16 mouse cellular contexts compared by ENCODE assay signal in the genomic region with DNA sequence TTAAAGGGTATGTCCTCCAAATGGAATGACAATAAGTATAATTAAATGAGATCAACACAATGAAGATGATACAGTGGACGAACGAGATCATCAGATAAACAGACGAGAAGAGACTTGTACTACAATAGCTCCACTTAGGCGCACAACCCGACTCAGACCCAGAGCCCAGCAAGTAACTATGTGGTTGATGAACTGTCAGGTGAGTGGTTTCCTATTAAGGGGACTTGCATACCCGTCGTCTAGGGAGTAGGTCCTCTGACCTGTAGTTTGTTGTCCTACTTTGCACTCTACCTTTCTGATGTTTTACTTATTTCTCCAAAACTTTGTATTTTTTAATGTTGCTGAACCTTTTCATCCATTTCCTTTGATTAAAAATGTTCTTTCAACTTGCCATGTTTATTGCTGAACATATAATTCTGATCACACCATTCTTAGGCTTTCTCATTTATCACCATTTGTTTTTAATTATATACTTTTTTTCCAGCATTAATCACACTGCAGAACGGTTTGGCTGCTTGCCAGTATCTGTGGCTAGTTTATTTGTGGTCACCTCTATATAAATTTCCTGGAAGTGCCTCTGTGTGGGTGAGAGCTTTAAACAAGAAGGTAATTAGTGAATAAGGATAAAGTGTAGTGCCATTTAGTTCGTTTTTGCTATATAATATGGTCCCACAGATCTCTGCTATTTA. TPM values are rescaled to one million over a fixed set of nuclear protein-coding genes. Genes with fewer than 3 reads are reported as not detected.
DNase-seq lines count a peak whose midpoint lies in the region; ATAC-seq and TF ChIP-seq lines count a peak whose summit lies in the region.
"Had no signal": no experiment of that assay in that cellular context is flagged by ENCODE, and none has a peak within 500 bp of the region (broad histone marks: within the 10 kb centered on the region; RNA-seq: fewer than 3 reads in every experiment).

No protein-coding gene starts in this region.

- DNase-seq in cerebellum, postnatal 10 days = peak; percentile 39 to 51
- DNase-seq in cerebellum, adult 18-20 months = no peak
- peak; percentile 10 for DNase-seq in kidney, adult 2 months
- no peak for DNase-seq in kidney, adult 11 months
- peak; percentile 33 for DNase-seq in lung, postnatal 14 days
- DNase-seq in lung, postnatal 4 days = no peak
- DNase-seq in adrenal gland, adult 2 months = no peak
- DNase-seq: adrenal gland, postnatal 25 days; cerebellum, postnatal 36 days; thymus, postnatal 25 days had no signal

- no peak overlapping the region for H3K9ac ChIP-seq in limb, embryonic 12.5 days (replicated peaks)
- H3K9ac ChIP-seq: embryonic facial prominence, embryonic 13.5 days; limb, embryonic 13.5 days; neural tube, embryonic 15.5 days; stomach, embryonic 15.5 days had no signal

- H3K4me1 ChIP-seq in kidney, adult 2 months (ENCODE audit: control insufficient read depth, insufficient read depth, low read length) = no peaks in the 10 kb centered on the region
- H3K4me1 ChIP-seq in limb, embryonic 12.5 days (replicated peaks) = peaks cover 18% of the 10 kb centered on the region
- H3K4me1 ChIP-seq: embryonic facial prominence, embryonic 13.5 days; heart, embryonic 10.5 days; stomach, embryonic 15.5 days had no signal

- no peak overlapping the region for H3K4me2 ChIP-seq in limb, embryonic 12.5 days
- H3K4me2 ChIP-seq: embryonic facial prominence, embryonic 13.5 days; limb, embryonic 13.5 days; neural tube, embryonic 15.5 days; stomach, embryonic 15.5 days had no signal

- H3K36me3 ChIP-seq in kidney, adult 2 months (ENCODE audit: control insufficient read depth, insufficient read depth, low read length) = no peaks in the 10 kb centered on the region
- H3K36me3 ChIP-seq in limb, embryonic 12.5 days = no peaks in the 10 kb centered on the region; the same call in 1 of the 2 replicates
- H3K36me3 ChIP-seq: heart, embryonic 10.5 days; limb, embryonic 13.5 days; neural tube, embryonic 15.5 days; stomach, embryonic 15.5 days had no signal

- ATAC-seq in limb, embryonic 12.5 days (ENCODE audit: insufficient number of reproducible peaks, insufficient read depth, low FRiP score, low TSS enrichment, low read depth) = peak; percentile 81

- no peak overlapping the region for H3K4me3 ChIP-seq in kidney, adult 2 months (ENCODE audit: insufficient read depth, low read depth, low read length)
- H3K4me3 ChIP-seq in limb, embryonic 12.5 days (replicated peaks) = no peak overlapping the region
- H3K4me3 ChIP-seq: embryonic facial prominence, embryonic 13.5 days; heart, embryonic 10.5 days; limb, embryonic 13.5 days; neural tube, embryonic 15.5 days; stomach, embryonic 15.5 days had no signal

- H3K27me3 ChIP-seq in kidney, adult 2 months (replicated peaks; ENCODE audit: control insufficient read depth, insufficient read depth, low read length) = no peaks in the 10 kb centered on the region
- no peaks in the 10 kb centered on the region for H3K27me3 ChIP-seq in limb, embryonic 12.5 days
- H3K27me3 ChIP-seq: embryonic facial prominence, embryonic 13.5 days; limb, embryonic 13.5 days; neural tube, embryonic 15.5 days; stomach, embryonic 15.5 days had no signal

- 58% methylated on average over 9 of the region's 9 CpGs for WGBS in kidney, adult 2 months
- 39% methylated on average over 9 of the region's 9 CpGs for WGBS in limb, embryonic 12.5 days

- no peak overlapping the region for H3K27ac ChIP-seq in kidney, adult 2 months (ENCODE audit: insufficient read depth, low read depth, low read length)
- H3K27ac ChIP-seq in limb, embryonic 12.5 days = peak overlapping the region; percentile 76; the same call in 1 of the 2 replicates
- H3K27ac ChIP-seq: embryonic facial prominence, embryonic 13.5 days; heart, embryonic 10.5 days; neural tube, embryonic 15.5 days; stomach, embryonic 15.5 days had no signal

- TF ChIP-seq CTCF in kidney, adult 2 months (conservative IDR thresholded peaks at IDR 0.05; ENCODE audit: insufficient read depth, insufficient read length, low read depth, low read length) = no peak

- TF ChIP-seq POLR2A in kidney, adult 2 months (IDR thresholded peaks at IDR 0.05; ENCODE audit: low read depth, low read length) = no peak

- no peaks in the 10 kb centered on the region for H3K9me3 ChIP-seq in limb, embryonic 12.5 days
- H3K9me3 ChIP-seq: embryonic facial prominence, embryonic 13.5 days; heart, embryonic 10.5 days; limb, embryonic 13.5 days; neural tube, embryonic 15.5 days; stomach, embryonic 15.5 days had no signal

RNA-seq across cellular contexts. Expression of a gene that starts 24.4 kb away (rescaled TPM):
- 2.2 and 3.0 TPM in 2 replicates for polyA plus RNA-seq in kidney, adult 2 months (2012; rRNA removed)
- 55.4 and 56.8 TPM in 2 replicates for polyA plus RNA-seq in limb, embryonic 12.5 days (2016; fragmentation: Nextera tagmentation; extraction: Ambion mirVana)
- total RNA-seq in adrenal gland, adult 2 months (2021) = 10 to 100 TPM; 21.9 to 25.2 TPM
- 1.2 and 1.4 TPM in 2 replicates for polyA plus RNA-seq in adrenal gland, adult 2 months (2012; rRNA removed)

RNA-seq across cellular contexts. Expression of a gene that starts 37.7 kb away (rescaled TPM):
- 6.5 and 7.5 TPM in 2 replicates for polyA plus RNA-seq in kidney, adult 2 months (2012; rRNA removed)
- polyA plus RNA-seq in limb, embryonic 12.5 days (2016; fragmentation: Nextera tagmentation; extraction: Ambion mirVana) = 0.71 and 0.93 TPM in 2 replicates
- total RNA-seq in adrenal gland, adult 2 months (2021) = 10 to 100 TPM; 12.7 to 13.6 TPM
- 12.1 and 41.5 TPM in 2 replicates for polyA plus RNA-seq in adrenal gland, adult 2 months (2012; rRNA removed)

Comparison
In these comparisons a context has a peak if more than half of its experiments do, and no peak if none do; other contexts are left out.
1. DNase-seq: peak in cerebellum, postnatal 10 days (2 of 2), kidney, adult 2 months (single experiment) and lung, postnatal 14 days (single experiment); none in cerebellum, adult 18-20 months (0 of 2), kidney, adult 11 months (single experiment), lung, postnatal 4 days (0 of 2) and adrenal gland, adult 2 months (single experiment).
2. RNA of a gene that starts 24.4 kb away (polyA plus RNA-seq): 55.4 to 56.8 TPM in limb, embryonic 12.5 days; 2.2 to 3.0 TPM in kidney, adult 2 months and 1.2 to 1.4 TPM in adrenal gland, adult 2 months; every median in the first group is over 10 times any median in the second.